Mouse (Mus musculus): Measurements from ENCODE around the gene Coq10b. TPM values are rescaled to one million over a fixed set of nuclear protein-coding genes. Genes with fewer than 3 reads are reported as not detected.
"Not testable (repeated sequence)": the region's sequence is repeated elsewhere in the genome, so short reads cannot be mapped to it uniquely, and the experiment has no call there.

Coq10b gene
- total RNA-seq, 2 experiments from 2014 or later = 13.7 to 17.0 TPM

GRCm38 (mm10) chr1:55031026-55031779 is 21.4 kb upstream of the Coq10b start:
- no peak overlapping the region for H3K27ac ChIP-seq
- H3K4me3 ChIP-seq = no peak overlapping the region
- no peak for DNase-seq
- TF ChIP-seq CTCF (IDR thresholded peaks at IDR 0.05) = no peak
- intact Hi-C loops (cut with DNase I) = no loop called here

DNA sequence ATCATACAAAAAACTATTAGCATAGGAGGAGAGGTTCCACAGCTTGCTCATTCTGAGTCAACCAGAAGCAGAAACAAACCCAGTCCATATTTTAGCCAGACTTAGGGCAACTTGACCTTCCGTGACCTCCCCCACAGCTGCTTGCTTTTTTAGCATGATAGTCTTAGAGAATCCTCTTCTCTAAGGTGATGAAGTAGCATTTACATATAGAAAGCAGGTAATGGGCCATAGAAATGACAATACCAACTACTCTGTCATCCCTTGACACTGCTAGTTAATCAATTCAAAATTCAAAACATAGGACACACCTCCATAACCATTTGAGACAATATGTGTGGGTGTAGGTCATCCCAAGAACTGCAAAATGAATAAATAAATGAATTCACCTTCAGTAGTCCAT is 12.6 kb upstream of the Coq10b start:
- TF ChIP-seq CTCF (IDR thresholded peaks at IDR 0.05) = no peak
- intact Hi-C loops (cut with DNase I) = no loop called here
- Histone ChIP-seq H3K27ac (no peak overlapping the region), H3K4me3 (no peak overlapping the region)
- no peak for DNase-seq

DNA sequence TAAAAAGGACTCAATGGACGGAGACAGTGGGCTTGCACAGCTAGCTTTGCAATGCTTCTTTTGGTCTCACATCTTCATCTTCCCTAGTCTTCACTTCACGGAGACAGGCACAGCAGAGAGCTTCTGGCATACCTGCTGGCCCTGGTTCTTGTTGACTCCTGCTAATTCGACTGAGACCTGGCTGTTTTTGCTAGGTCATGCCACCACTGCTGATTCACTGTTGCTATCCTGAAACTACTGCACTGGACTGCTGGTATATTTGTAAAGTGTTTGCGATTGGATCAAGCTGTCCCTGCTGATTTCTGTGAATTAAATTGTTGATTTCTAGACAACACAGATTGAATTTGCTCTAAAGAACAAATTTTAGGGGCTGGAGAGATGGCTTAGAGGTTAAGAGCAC is 10.9 kb upstream of the Coq10b start:
- no peak for TF ChIP-seq CTCF (IDR thresholded peaks at IDR 0.05)
- H3K27ac ChIP-seq = no peak overlapping the region
- H3K4me3 ChIP-seq = no peak overlapping the region
- intact Hi-C loops (cut with DNase I) = no loop called here
- DNase-seq = no peak

GRCm38 (mm10) chr1:55042246-55042645 is 10.3 kb upstream of the Coq10b start:
- no peak for DNase-seq
- TF ChIP-seq CTCF (IDR thresholded peaks at IDR 0.05) = peak; percentile 7; the same call in 1 of the 2 replicates
- Histone ChIP-seq H3K4me3 (no peak overlapping the region), H3K27ac (no peak overlapping the region)
- intact Hi-C loops (cut with DNase I) = no loop called here

DNA sequence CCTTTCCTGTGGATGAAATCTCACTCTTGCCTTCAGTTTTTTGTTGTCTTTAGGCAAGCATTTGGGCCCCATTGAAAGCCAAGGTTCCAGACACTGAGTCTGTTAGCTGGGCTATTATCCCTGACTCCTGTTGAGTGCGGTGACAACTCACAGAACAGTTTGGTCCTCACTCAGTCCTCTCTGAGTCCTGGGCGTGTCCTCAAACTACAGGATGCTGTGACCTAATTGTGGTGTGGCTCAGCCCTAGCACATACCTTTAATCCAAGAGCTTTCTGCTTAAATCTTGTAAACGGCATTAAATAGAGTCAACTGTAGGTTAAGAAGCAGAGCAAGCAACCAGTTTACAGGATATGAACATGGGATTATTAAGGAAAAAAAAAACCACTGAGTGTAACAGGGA is 9.4 kb upstream of the Coq10b start:
- DNase-seq = no peak
- H3K4me3 ChIP-seq = no peak overlapping the region
- intact Hi-C loops (cut with DNase I) = no loop called here
- TF ChIP-seq CTCF (IDR thresholded peaks at IDR 0.05) = no peak
- no peak overlapping the region for H3K27ac ChIP-seq

DNA sequence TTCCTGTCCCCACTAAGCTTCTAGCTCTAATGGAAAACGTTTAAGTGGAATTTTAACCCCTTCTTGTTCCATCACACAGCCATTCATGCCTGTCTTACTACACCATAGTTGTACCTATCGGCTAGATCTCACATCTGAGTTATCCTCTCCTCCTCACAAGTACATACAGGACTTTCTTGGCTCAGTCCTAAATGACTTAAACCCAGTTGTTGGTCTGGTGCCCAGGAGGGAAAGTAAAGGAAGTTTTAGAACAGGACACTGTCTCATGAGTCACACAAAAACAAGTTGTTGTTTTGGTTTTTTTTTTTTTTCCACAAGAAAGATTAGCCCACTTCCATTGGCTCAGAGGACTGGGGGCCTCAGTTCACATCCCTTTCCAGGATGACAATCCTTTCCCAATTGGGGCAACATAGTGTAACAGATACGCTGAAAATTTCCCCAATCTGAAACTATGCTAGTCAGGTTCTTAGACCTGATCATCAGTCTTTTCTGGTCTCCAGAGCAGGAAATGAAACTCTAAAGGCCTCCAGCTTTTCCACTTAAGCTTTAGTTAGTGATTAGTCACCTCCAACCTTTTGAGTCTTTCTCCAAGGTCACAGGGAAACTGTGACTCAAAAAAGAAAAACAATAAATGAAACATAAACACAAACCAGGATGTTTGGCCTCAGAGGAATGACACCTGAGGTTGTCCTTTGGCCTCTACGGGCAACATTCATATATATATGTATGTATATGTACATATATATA is 3.6 kb upstream of the Coq10b start:
- DNase-seq = no peak
- H3K4me3 ChIP-seq = no peak overlapping the region
- TF ChIP-seq CTCF (IDR thresholded peaks at IDR 0.05) = no peak
- intact Hi-C loops (cut with DNase I) = no loop called here
- H3K27ac ChIP-seq = no peak overlapping the region

DNA sequence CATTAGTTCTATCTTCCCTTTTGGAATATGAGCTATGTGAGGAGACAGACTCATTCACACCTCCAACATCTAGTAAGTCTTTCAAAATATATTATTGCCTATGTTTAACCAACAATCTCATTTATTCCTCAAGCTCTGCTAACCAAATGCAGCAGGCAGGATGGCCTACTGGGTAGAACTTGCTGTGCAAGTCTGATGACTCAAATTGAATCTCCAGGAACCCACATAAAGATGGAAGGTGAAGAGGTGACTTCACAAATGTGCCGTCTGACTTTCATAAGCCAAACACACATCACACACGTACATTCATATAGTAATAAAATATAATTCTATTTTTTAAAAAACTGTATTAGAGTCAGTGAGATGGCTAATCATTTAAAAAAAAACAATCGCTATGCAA is 899 bp upstream of the Coq10b start:
- intact Hi-C loops (cut with DNase I) = loop anchor here (2.0 to 5.0 kb wide), 3 partner anchors 25 to 35 kb away; partner anchors contain the start of gene Sf3b1
- H3K27ac ChIP-seq = peak overlapping the region; percentile 100

GRCm38 (mm10) chr1:55053005-55053404 is 435 bp downstream of the Coq10b start:
- Histone ChIP-seq H3K27ac (peak overlapping the region; percentile 100), H3K4me3 (peak overlapping the region; percentile 85)
- peak; percentile 35 for TF ChIP-seq CTCF (IDR thresholded peaks at IDR 0.05)
- DNase-seq = peak; percentile 87
- intact Hi-C loops (cut with DNase I) = loop anchor here (2.0 to 5.0 kb wide), 3 partner anchors 26 to 36 kb away; partner anchors contain the start of gene Sf3b1

More for the DNA sequence above, 899 bp upstream of the Coq10b start:
- TF ChIP-seq CTCF (IDR thresholded peaks at IDR 0.05) = no peak
- DNase-seq = no peak
- peak overlapping the region; percentile 85 for H3K4me3 ChIP-seq

- H3K27ac ChIP-seq = peak overlapping the region; percentile 100
- peak overlapping the region; percentile 85 for H3K4me3 ChIP-seq
- DNase-seq = no peak
- intact Hi-C loops (cut with DNase I) = loop anchor here (2.0 to 5.0 kb wide), 3 partner anchors 27 to 36 kb away; partner anchors contain the start of gene Sf3b1
- TF ChIP-seq CTCF (IDR thresholded peaks at IDR 0.05) = no peak
Observed at GRCm38 (mm10) chr1:55053596-55053995, 1.0 kb downstream of the Coq10b start.

GRCm38 (mm10) chr1:55055322-55056115 is 2.9 kb downstream of the Coq10b start:
- Histone ChIP-seq H3K4me3 (no peak overlapping the region), H3K27ac (peak overlapping the region; percentile 100)
- intact Hi-C loops (cut with DNase I) = no loop called here
- no peak for TF ChIP-seq CTCF (IDR thresholded peaks at IDR 0.05)
- DNase-seq = no peak

GRCm38 (mm10) chr1:55058383-55058782 is 5.8 kb downstream of the Coq10b start:
- H3K27ac ChIP-seq; DNase-seq; intact Hi-C loops (cut with DNase I); H3K4me3 ChIP-seq: not testable (repeated sequence)

GRCm38 (mm10) chr1:55061099-55061498 is 8.5 kb downstream of the Coq10b start:
- no peak overlapping the region for H3K27ac ChIP-seq
- TF ChIP-seq CTCF (IDR thresholded peaks at IDR 0.05) = no peak
- intact Hi-C loops (cut with DNase I) = no loop called here
- no peak for DNase-seq
- H3K4me3 ChIP-seq = no peak overlapping the region
